11 mouse cellular contexts compared by ENCODE assay signal in the genomic region with DNA sequence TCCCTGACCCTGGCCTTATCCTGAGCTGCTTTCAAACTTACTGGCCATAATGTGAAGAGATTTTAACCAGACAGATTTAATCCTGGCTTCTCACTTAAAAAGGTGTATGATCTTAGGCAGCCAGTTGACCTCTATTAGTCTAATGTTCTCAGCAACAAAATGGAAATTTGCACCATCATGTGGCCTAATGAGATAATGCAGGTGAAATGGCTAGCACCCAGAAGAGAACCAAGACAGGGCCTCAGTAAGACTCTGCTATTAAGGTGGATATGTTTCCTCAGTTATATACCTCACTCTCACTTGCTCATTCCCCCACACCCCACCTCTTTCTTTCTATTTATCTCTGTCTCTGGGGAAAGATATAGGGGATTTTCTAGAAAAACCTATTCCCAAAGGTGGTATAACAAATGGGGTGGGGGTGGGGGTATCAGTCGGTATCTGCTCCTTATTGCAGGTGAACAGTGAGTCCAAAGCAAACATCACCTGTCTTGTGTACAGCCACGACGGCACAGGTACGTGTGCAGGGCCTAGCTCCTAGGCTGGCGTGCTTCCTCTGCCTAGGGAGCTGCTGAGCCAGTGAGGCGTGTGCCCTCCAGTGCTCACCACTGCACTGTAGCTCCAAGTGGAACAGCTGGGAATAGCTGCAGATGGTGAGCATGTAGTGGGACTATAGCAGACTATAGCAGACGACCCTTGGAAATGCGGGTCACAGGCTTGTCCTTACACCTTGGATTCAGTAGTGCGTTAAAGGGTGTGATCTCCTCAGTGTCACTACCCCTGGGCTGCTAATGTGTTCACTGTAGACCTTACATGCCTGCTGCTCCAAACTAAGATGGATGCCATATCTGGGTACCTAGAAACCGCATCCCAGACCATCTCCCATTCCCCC. TPM values are rescaled to one million over a fixed set of nuclear protein-coding genes. Genes with fewer than 3 reads are reported as not detected.
DNase-seq lines count a peak whose midpoint lies in the region; ATAC-seq and TF ChIP-seq lines count a peak whose summit lies in the region.
"Had no signal": no experiment of that assay in that cellular context is flagged by ENCODE, and none has a peak within 500 bp of the region (broad histone marks: within the 10 kb centered on the region; RNA-seq: fewer than 3 reads in every experiment).

No protein-coding gene starts in this region.

- H3K27ac ChIP-seq in limb, embryonic 11.5 days (replicated peaks; ENCODE audit: low read depth, low read length) = no peak overlapping the region
- H3K27ac ChIP-seq in limb, embryonic 10.5 days = no peak overlapping the region
- H3K27ac ChIP-seq in midbrain, embryonic 16.5 days (ENCODE audit: low read length) = no peak overlapping the region

- H3K4me1 ChIP-seq in limb, embryonic 11.5 days (ENCODE audit: control insufficient read depth, insufficient read depth, low read length) = no peaks in the 10 kb centered on the region
- H3K4me1 ChIP-seq in limb, embryonic 10.5 days = no peaks in the 10 kb centered on the region
- no peaks in the 10 kb centered on the region for H3K4me1 ChIP-seq in midbrain, embryonic 16.5 days (ENCODE audit: control insufficient read depth, insufficient read depth, low read length)

- peaks cover 24% of the 10 kb centered on the region for H3K36me3 ChIP-seq in limb, embryonic 11.5 days (ENCODE audit: control insufficient read depth, insufficient read depth, low read length)
- H3K36me3 ChIP-seq in limb, embryonic 10.5 days = peaks cover 97% of the 10 kb centered on the region
- H3K36me3 ChIP-seq in midbrain, embryonic 16.5 days (ENCODE audit: control insufficient read depth, insufficient read depth, low read length) = peaks cover 8% of the 10 kb centered on the region

- H3K9me3 ChIP-seq in limb, embryonic 11.5 days (ENCODE audit: control insufficient read depth, low read length) = no peaks in the 10 kb centered on the region
- no peaks in the 10 kb centered on the region for H3K9me3 ChIP-seq in limb, embryonic 10.5 days (replicated peaks)
- no peaks in the 10 kb centered on the region for H3K9me3 ChIP-seq in midbrain, embryonic 16.5 days (replicated peaks; ENCODE audit: control insufficient read depth, low read length, poor library complexity, severe bottlenecking)

- WGBS in limb, embryonic 11.5 days = 90% methylated on average over 10 of the region's 10 CpGs
- 95% methylated on average over 10 of the region's 10 CpGs for WGBS in limb, embryonic 10.5 days
- WGBS in midbrain, embryonic 16.5 days = 95% methylated on average over 10 of the region's 10 CpGs

- CTCF ChIA-PET in Patski (lab: Charles Lee) = interaction anchor here (0.7 to 1.5 kb wide), 4 partner anchors 11 to 73 kb away, joined by 3 to 4 read pairs (median 3); no protein-coding TSS in a partner anchor

- no peak overlapping the region for H3K4me3 ChIP-seq in limb, embryonic 11.5 days (ENCODE audit: low read depth, low read length)
- no peak overlapping the region for H3K4me3 ChIP-seq in limb, embryonic 10.5 days
- H3K4me3 ChIP-seq in midbrain, embryonic 16.5 days (ENCODE audit: low read depth, low read length) = no peak overlapping the region

- POLR2A ChIA-PET in Patski (lab: Charles Lee) = interaction anchor here (0.6 to 1.7 kb wide), 4 partner anchors 10 to 20 kb away, joined by 3 to 6 read pairs (median 4); no protein-coding TSS in a partner anchor

- H3K9ac ChIP-seq in limb, embryonic 11.5 days (ENCODE audit: low read length) = no peak overlapping the region
- H3K9ac ChIP-seq in midbrain, embryonic 16.5 days (ENCODE audit: low read depth, low read length) = no peak overlapping the region

- DNase-seq in limb, embryonic 11.5 days (ENCODE audit: low spot score) = no peak
- no peak for DNase-seq in limb, embryonic 10.5 days (ENCODE audit: low spot score)
- no peak for DNase-seq in Patski (ENCODE audit: low read depth, low spot score)
- DNase-seq in left cerebral cortex, postnatal 25 days (ENCODE audit: low spot score in 2 of 2) = no peak
- no peak for DNase-seq in adrenal gland, adult 18-20 months (ENCODE audit: low spot score in 2 of 2)
- DNase-seq: adrenal gland, postnatal 36 days; cerebellum, postnatal 25 days had no signal

- peak; percentile 54 for TF ChIP-seq CTCF in Patski (IDR thresholded peaks at IDR 0.05)

- in situ Hi-C loops in Patski (cut with MboI; ENCODE audit: low pct_unique_long_range_greater_than_20kb) = no loop called here

- intact Hi-C loops in left cerebral cortex, postnatal 25 days (cut with DNase I) = no loop called here

- ATAC-seq in limb, embryonic 11.5 days (ENCODE audit: insufficient number of reproducible peaks, low FRiP score, low TSS enrichment, low read depth) = 0 out of 2 replicates have a peak, but pooled peaks have one; percentile 31
- no peak for ATAC-seq in Patski
- ATAC-seq in granulocyte monocyte progenitor cell, adult 5-6 weeks (replicated peaks; ENCODE audit: poor library complexity, severe bottlenecking) = peak; percentile 27; the same call in 1 of the 2 replicates
- ATAC-seq in midbrain, embryonic 16.5 days = peak; percentile 48; the same call in 1 of the 2 replicates
- ATAC-seq: inflammation-experienced regulatory T-cells, adult 6 months had no signal

- no peak overlapping the region for H3K4me2 ChIP-seq in limb, embryonic 11.5 days (ENCODE audit: low read depth, severe bottlenecking)
- no peak overlapping the region for H3K4me2 ChIP-seq in midbrain, embryonic 16.5 days (ENCODE audit: low read length)

- H3K27me3 ChIP-seq in limb, embryonic 11.5 days (ENCODE audit: control insufficient read depth, insufficient read depth, low read length) = no peaks in the 10 kb centered on the region
- no peaks in the 10 kb centered on the region for H3K27me3 ChIP-seq in limb, embryonic 10.5 days (ENCODE audit: low read depth, poor library complexity, severe bottlenecking)
- H3K27me3 ChIP-seq in Patski = no peaks in the 10 kb centered on the region
- H3K27me3 ChIP-seq in midbrain, embryonic 16.5 days (ENCODE audit: control insufficient read depth, insufficient read depth, low read depth, low read length) = no peaks in the 10 kb centered on the region

RNA-seq across cellular contexts. Expression of a gene that starts 20.0 kb away (rescaled TPM):
- 81.9 and 82.3 TPM in 2 replicates for polyA plus RNA-seq in limb, embryonic 11.5 days (2014; fragmentation: Nextera tagmentation; extraction: Ambion mirVana)
- 68.0 and 88.4 TPM in 2 replicates for polyA plus RNA-seq in limb, embryonic 10.5 days (2016; fragmentation: Nextera tagmentation; extraction: Ambion mirVana)
- polyA plus RNA-seq in Patski (2021) = 723 TPM
- 3.5 and 6.0 TPM in 2 replicates for total RNA-seq in granulocyte monocyte progenitor cell, adult 5-6 weeks (2014; fragmentation: Nextera tagmentation)
- 1.2 and 1.7 TPM in 2 replicates for total RNA-seq in granulocyte monocyte progenitor cell, adult 5-6 weeks (2017)
- polyA plus RNA-seq in midbrain, embryonic 16.5 days (2015; fragmentation: Nextera tagmentation; extraction: Ambion mirVana) = 460 and 525 TPM in 2 replicates
- total RNA-seq in left cerebral cortex, postnatal 25 days (2021) = 100 to 1,000 TPM; 411 to 429 TPM
- total RNA-seq in adrenal gland, adult 18-20 months (2021) = 10 to 100 TPM; 55.2 to 72.6 TPM

RNA-seq across cellular contexts. Expression of a gene that starts 33.0 kb away (rescaled TPM):
- polyA plus RNA-seq in limb, embryonic 11.5 days (2014; fragmentation: Nextera tagmentation; extraction: Ambion mirVana) = 1.6 and 2.2 TPM in 2 replicates
- polyA plus RNA-seq in limb, embryonic 10.5 days (2016; fragmentation: Nextera tagmentation; extraction: Ambion mirVana) = 1.0 and 1.6 TPM in 2 replicates
- polyA plus RNA-seq in Patski (2021) = 4.2 TPM
- not detected in 2 replicates for total RNA-seq in granulocyte monocyte progenitor cell, adult 5-6 weeks (2014; fragmentation: Nextera tagmentation)
- not detected in 2 replicates for total RNA-seq in granulocyte monocyte progenitor cell, adult 5-6 weeks (2017)
- 1.8 and 2.2 TPM in 2 replicates for polyA plus RNA-seq in midbrain, embryonic 16.5 days (2015; fragmentation: Nextera tagmentation; extraction: Ambion mirVana)
- under 1 TPM in 1 of 2 experiments, not detected in 1; 0.34 TPM for total RNA-seq in left cerebral cortex, postnatal 25 days (2021)
- total RNA-seq in adrenal gland, adult 18-20 months (2021) = 1 to 10 TPM in 1 of 2 experiments, under 1 TPM in 1; 0.66 to 1.9 TPM
- total RNA-seq: monocyte, adult 5-6 weeks had no signal
- polyA plus RNA-seq: inflammation-experienced regulatory T-cells, adult 6 months had no signal

RNA-seq across cellular contexts. Expression of a gene that starts 38.8 kb away (rescaled TPM):
- 119 and 127 TPM in 2 replicates for polyA plus RNA-seq in limb, embryonic 11.5 days (2014; fragmentation: Nextera tagmentation; extraction: Ambion mirVana)
- 125 and 156 TPM in 2 replicates for polyA plus RNA-seq in limb, embryonic 10.5 days (2016; fragmentation: Nextera tagmentation; extraction: Ambion mirVana)
- polyA plus RNA-seq in Patski (2021) = 162 TPM
- 68.0 and 76.2 TPM in 2 replicates for total RNA-seq in granulocyte monocyte progenitor cell, adult 5-6 weeks (2014; fragmentation: Nextera tagmentation)
- total RNA-seq in granulocyte monocyte progenitor cell, adult 5-6 weeks (2017) = 107 and 114 TPM in 2 replicates
- 84.7 and 84.9 TPM in 2 replicates for polyA plus RNA-seq in midbrain, embryonic 16.5 days (2015; fragmentation: Nextera tagmentation; extraction: Ambion mirVana)
- total RNA-seq in left cerebral cortex, postnatal 25 days (2021) = 100 to 1,000 TPM; 105 to 108 TPM
- total RNA-seq in adrenal gland, adult 18-20 months (2021) = 100 to 1,000 TPM in 1 of 2 experiments, 10 to 100 TPM in 1; 98.5 to 125 TPM
